Mouse (Mus musculus): Measurements from ENCODE around the gene Psg22.

- no peak for TF ChIP-seq CHD1 (IDR thresholded peaks at IDR 0.05; ENCODE audit: low read depth, low read length)
- TF ChIP-seq USF2 (IDR thresholded peaks at IDR 0.05; ENCODE audit: borderline replicate concordance in 1 of 2, insufficient read depth in 1 of 2, low read depth in 1 of 2, low read length in 2 of 2): no peak
- TF ChIP-seq BHLHE40 (IDR thresholded peaks at IDR 0.05; ENCODE audit: borderline replicate concordance, low read depth, low read length): no peak
- no peak for TF ChIP-seq POLR2A (IDR thresholded peaks at IDR 0.05; ENCODE audit: control insufficient read depth in 1 of 2, insufficient read depth in 1 of 2, low read depth in 1 of 2, low read length in 2 of 2, poor library complexity in 1 of 2)
- TF ChIP-seq CTCF (IDR thresholded peaks at IDR 0.05 in 2 of 3, conservative IDR thresholded peaks at IDR 0.05 in 1 of 3; ENCODE audit: control insufficient read depth in 1 of 3, insufficient read depth in 1 of 3, low read depth in 2 of 3, low read length in 3 of 3, poor library complexity in 1 of 3, severe bottlenecking in 1 of 3): no peak
These were observed 10.5 kb downstream of the Psg22 start for GRCm38 (mm10) chr7:18728391-18728790.
